Mouse (Mus musculus) heart, embryonic 13.5 days (tissue): ENCODE data around the gene Dip2b. TPM values are rescaled to one million over a fixed set of nuclear protein-coding genes. Genes with fewer than 3 reads are reported as not detected.

ENCODE experiments used
- ATAC-seq: fragments of 200-750 bp; cut with Nextera tagmentation; 2 replicates; pipeline ENCODE4 v1.8.0; 2017; ENCODE audit warnings: moderate TSS enrichment; ENCODE audit not compliant: insufficient number of reproducible peaks, low FRiP score, low TSS enrichment; ENCODE audit errors: extremely low read depth
- H3K27ac ChIP-seq: fragments of 300-500 bp; sonication (generic); replicated peaks from 2 replicates; pipeline ENCODE4 v1.5.1; 2015; ENCODE audit warnings: moderate library complexity, mild to moderate bottlenecking, inconsistent platforms
- H3K27me3 ChIP-seq: fragments of 300-500 bp; sonication (generic); replicated peaks from 2 replicates; pipeline ENCODE4 v1.6.1; 2015; ENCODE audit warnings: mild to moderate bottlenecking, inconsistent platforms
- H3K36me3 ChIP-seq: fragments of 300-500 bp; sonication (generic); 2 replicates; pipeline ENCODE4 v1.6.1; 2015; ENCODE audit warnings: mild to moderate bottlenecking, inconsistent platforms
- H3K4me1 ChIP-seq: fragments of 300-500 bp; sonication (generic); 2 replicates; pipeline ENCODE4 v1.6.1; 2015; ENCODE audit warnings: inconsistent platforms
- H3K4me2 ChIP-seq: fragments of 300-500 bp; sonication (generic); 2 replicates; pipeline ENCODE4 v1.6.1; 2015; ENCODE audit warnings: inconsistent platforms, mild to moderate bottlenecking, moderate library complexity
- H3K4me3 ChIP-seq: fragments of 300-500 bp; sonication (generic); 2 replicates; pipeline ENCODE4 v1.5.1; 2015; ENCODE audit warnings: moderate library complexity, mild to moderate bottlenecking, inconsistent platforms
- H3K9ac ChIP-seq: fragments of 300-500 bp; sonication (generic); 2 replicates; pipeline ENCODE4 v1.6.1; 2015; ENCODE audit warnings: inconsistent platforms, mild to moderate bottlenecking, moderate library complexity
- H3K9me3 ChIP-seq: fragments of 300-500 bp; sonication (generic); 2 replicates; pipeline ENCODE4 v1.6.1; 2016; ENCODE audit warnings: inconsistent platforms
- WGBS: fragments of 180-500 bp; shearing (Covaris S2); methylation state at CpG from one replicate; pipeline ENCODE4 v1.1.7; 2015; ENCODE audit warnings: mixed read lengths; 5-methylcytosine and 5-hydroxymethylcytosine counted together
- polyA plus RNA-seq: library from polyadenylated mRNA; unstranded; fragments of >200 nt; fragmentation: Nextera tagmentation; extraction: Ambion mirVana; gene quantifications from 2 replicates; pipeline ENCODE4 v1.2.1, GENCODE M21; 2015

Gene Dip2b
- polyA plus RNA-seq, 1 experiment from 2014 or later: 11.3 TPM

- Histone ChIP-seq H3K27me3 (no peaks in the 10 kb centered on the region), H3K27ac (peak within 1 kb of the TSS; percentile 100), H3K4me2 (peak within 1 kb of the TSS; percentile 71), H3K9ac (peak within 1 kb of the TSS; percentile 99), H3K4me1 (peaks cover 50% of the 10 kb centered on the region), H3K36me3 (peaks cover 22% of the 10 kb centered on the region), H3K4me3 (peak within 1 kb of the TSS; percentile 78), H3K9me3 (peaks cover 12% of the 10 kb centered on the region)
- peak; percentile 81 for ATAC-seq
- WGBS: under 1% methylated on average over 61 of the region's 133 CpGs
Observed at GRCm38 (mm10) chr15:100227663-100228534, 189.4 kb downstream of the Dip2b start, which contains the start of gene Atf1. Gene Atf1, plus strand, starts transcription at chr15:100227819.

DNA sequence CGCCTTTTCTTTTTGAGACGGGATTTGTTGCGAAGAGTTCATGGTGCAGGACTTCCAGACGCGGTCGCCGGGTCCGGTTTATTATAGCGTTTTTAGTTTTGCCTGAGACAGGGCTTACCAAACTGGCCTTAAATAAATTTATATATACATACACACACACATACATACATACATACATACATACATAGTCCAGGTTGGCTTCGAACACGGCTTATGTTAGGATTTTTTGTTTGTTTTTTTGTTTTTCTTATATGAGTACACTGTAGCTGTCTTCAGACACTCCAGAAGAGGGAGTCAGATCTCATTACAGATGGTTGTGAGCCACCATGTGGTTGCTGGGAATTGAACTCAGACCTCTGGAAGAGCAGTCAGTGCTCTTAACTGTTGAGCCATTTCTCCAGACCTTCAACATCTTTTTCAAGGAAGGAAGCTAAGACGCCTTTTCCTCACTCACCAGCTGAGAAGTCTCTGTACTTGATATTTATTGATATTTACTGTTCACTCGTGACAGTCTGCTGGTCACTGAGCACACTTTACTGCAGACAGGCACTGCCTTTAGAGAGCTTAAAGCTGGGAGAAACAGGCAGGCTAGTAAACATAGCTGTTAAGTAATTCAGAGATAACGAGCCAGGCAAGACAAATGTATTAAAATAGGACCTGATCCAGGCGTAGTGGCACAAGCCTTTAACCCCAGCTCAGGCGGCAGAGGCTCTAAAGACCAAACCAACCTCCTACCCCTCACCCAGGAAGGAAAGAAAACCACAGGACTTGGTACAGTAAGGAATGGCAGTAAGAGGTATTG, 190.3 kb downstream of the Dip2b start:
- Histone ChIP-seq H3K4me1 (peaks cover 50% of the 10 kb centered on the region), H3K9me3 (0 out of 2 replicates have a peak, but pooled peaks cover 4% of the 10 kb centered on the region), H3K27ac (peak overlapping the region; percentile 100), H3K4me2 (peak overlapping the region; percentile 71), H3K36me3 (peaks cover 23% of the 10 kb centered on the region), H3K4me3 (peak overlapping the region; percentile 78), H3K27me3 (no peaks in the 10 kb centered on the region), H3K9ac (peak overlapping the region; percentile 99)
- no peak for ATAC-seq
- 10% methylated on average over 16 of the region's 16 CpGs for WGBS

DNA sequence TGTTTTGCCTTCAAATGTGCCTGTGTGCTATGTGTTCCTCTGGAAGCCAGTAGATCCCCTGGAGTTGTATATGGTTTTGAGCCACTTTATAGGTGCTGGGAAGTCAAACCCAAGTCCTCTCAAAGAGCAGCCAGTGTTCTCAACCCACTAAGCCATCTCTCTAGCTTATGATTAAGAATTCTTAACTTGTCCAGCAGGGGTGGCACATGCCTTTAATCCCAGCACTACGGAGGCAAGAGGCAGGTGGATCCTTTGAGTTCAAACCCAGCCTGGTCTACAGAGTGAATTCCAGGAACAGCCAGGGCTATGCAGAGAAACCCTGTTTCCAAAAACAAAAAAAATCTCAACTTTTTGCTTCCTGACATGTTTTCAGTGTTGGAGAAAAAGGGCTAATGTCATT, 192.2 kb downstream of the Dip2b start:
- 79% methylated on average over 1 of the region's 1 CpGs for WGBS
- H3K4me2 ChIP-seq: no peak overlapping the region
- no peak overlapping the region for H3K4me3 ChIP-seq
- H3K9me3 ChIP-seq: no peaks in the 10 kb centered on the region
- H3K9ac ChIP-seq: no peak overlapping the region
- peaks cover 47% of the 10 kb centered on the region for H3K4me1 ChIP-seq
- no peak for ATAC-seq
- no peaks in the 10 kb centered on the region for H3K27me3 ChIP-seq
- peaks cover 31% of the 10 kb centered on the region for H3K36me3 ChIP-seq
- no peak overlapping the region for H3K27ac ChIP-seq

DNA sequence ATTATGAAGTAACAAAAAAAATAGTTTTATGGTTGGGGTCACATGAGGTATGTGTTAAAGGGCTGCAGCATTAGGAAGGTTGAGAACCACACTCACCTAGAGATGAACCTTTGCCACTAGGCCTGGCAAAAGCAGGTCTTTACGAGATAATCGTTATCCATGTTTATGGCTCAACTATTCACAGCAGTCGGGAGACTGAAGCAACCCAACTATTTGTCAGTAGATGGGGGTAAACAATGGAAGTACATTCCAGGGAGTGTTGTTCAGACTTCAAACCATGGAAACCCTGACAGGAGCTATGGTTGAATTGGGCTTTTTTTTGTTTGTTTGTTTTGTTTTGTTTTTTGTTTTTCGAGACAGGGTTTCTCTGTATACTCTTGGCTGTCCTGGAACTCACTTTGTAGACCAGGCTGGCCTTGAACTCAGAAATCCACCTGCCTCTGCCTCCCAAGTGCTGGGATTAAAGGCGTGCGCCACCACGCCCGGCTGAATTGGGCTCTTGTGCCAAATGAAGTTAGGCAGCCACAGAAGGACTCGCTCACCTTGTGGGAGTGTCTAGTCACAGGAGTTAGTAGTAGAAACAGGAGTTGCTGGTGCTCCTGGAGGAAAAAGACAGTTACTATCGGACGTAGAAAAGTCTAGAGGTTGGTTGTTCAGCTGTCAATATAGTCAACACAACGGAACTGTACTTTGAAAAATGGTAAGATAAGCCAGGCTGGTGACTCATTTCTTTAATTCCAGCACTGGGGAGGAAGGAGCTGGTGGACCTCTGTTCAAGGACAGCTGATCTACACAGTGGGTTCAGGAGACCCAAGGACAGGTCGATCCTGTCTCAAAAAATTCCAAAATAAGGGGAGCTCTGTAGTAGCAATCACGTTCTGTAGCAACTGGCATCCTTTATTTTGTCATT, 193.4 kb downstream of the Dip2b start:
- Histone ChIP-seq H3K9me3 (no peaks in the 10 kb centered on the region), H3K4me2 (no peak overlapping the region), H3K9ac (no peak overlapping the region), H3K4me1 (peaks cover 40% of the 10 kb centered on the region), H3K27me3 (no peaks in the 10 kb centered on the region), H3K4me3 (no peak overlapping the region), H3K27ac (no peak overlapping the region; the same call in 1 of the 2 replicates), H3K36me3 (peaks cover 43% of the 10 kb centered on the region)
- ATAC-seq: no peak
- 79% methylated on average over 14 of the region's 14 CpGs for WGBS

GRCm38 (mm10) chr15:100235208-100235965, 196.9 kb downstream of the Dip2b start:
- H3K27me3 ChIP-seq: no peaks in the 10 kb centered on the region
- no peak overlapping the region for H3K4me2 ChIP-seq
- no peak overlapping the region for H3K9ac ChIP-seq
- H3K36me3 ChIP-seq: peaks cover 68% of the 10 kb centered on the region
- ATAC-seq: no peak
- 82% methylated on average over 12 of the region's 12 CpGs for WGBS
- no peak overlapping the region for H3K27ac ChIP-seq
- no peaks in the 10 kb centered on the region for H3K9me3 ChIP-seq
- no peak overlapping the region for H3K4me3 ChIP-seq
- peaks cover 36% of the 10 kb centered on the region for H3K4me1 ChIP-seq

DNA sequence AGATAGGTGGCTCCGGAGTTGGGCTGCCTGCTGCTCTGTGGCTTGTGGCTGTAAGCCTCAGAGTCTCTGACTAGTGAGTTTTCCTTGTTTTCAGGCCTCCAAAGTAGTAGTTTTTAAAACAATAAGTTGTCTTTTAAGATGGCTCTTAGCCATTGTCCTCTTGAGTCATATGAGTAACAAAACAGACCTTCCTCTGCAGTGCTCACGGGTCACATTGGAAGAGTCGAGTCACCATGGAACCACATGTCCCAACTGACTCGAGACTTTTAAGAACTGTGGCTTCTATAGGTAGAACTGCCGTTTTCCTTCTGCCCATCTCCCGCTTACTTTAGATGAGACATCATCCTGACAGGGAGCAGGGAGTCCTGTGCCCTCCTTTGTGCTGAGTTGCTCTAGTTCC, 198.5 kb downstream of the Dip2b start:
- H3K27ac ChIP-seq: peak overlapping the region; percentile 67
- no peaks in the 10 kb centered on the region for H3K27me3 ChIP-seq
- WGBS: 68% methylated on average over 6 of the region's 6 CpGs
- peak overlapping the region; percentile 29 for H3K9ac ChIP-seq
- no peak overlapping the region for H3K4me3 ChIP-seq
- ATAC-seq: no peak
- no peaks in the 10 kb centered on the region for H3K9me3 ChIP-seq
- H3K4me2 ChIP-seq: no peak overlapping the region
- peaks cover 83% of the 10 kb centered on the region for H3K36me3 ChIP-seq
- peaks cover 23% of the 10 kb centered on the region for H3K4me1 ChIP-seq

GRCm38 (mm10) chr15:100241780-100242179, 203.3 kb downstream of the Dip2b start:
- Histone ChIP-seq H3K27ac (no peak overlapping the region), H3K4me2 (no peak overlapping the region), H3K9me3 (no peaks in the 10 kb centered on the region), H3K36me3 (peaks cover 89% of the 10 kb centered on the region), H3K9ac (no peak overlapping the region), H3K27me3 (no peaks in the 10 kb centered on the region), H3K4me1 (peaks cover 15% of the 10 kb centered on the region), H3K4me3 (no peak overlapping the region)
- WGBS: 90% methylated on average over 6 of the region's 6 CpGs
- ATAC-seq: no peak

DNA sequence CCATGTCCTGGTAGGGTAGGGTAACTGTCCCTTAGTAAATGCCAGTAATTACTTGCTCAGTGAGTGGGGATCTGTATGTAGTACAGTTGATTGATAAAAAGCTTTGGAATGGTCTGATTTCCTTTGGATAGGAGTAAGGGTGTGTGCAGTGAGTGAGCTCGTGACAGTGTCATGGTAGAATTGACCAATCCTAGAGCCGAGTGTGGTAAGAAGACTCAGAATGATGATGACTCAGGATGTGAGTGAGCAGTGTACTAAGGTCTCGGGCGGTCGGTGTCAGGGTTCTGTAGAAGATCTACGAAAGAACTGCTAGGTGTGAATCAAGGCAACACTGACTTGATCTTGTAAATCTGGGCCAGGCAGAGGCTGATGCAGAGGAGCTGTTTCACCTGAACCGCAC, 207.5 kb downstream of the Dip2b start:
- Histone ChIP-seq H3K9ac (no peak overlapping the region), H3K27ac (no peak overlapping the region), H3K9me3 (no peaks in the 10 kb centered on the region), H3K36me3 (peaks cover 100% of the 10 kb centered on the region), H3K4me2 (no peak overlapping the region), H3K4me1 (no peaks in the 10 kb centered on the region), H3K4me3 (no peak overlapping the region), H3K27me3 (no peaks in the 10 kb centered on the region)
- 94% methylated on average over 7 of the region's 7 CpGs for WGBS
- ATAC-seq: no peak

DNA sequence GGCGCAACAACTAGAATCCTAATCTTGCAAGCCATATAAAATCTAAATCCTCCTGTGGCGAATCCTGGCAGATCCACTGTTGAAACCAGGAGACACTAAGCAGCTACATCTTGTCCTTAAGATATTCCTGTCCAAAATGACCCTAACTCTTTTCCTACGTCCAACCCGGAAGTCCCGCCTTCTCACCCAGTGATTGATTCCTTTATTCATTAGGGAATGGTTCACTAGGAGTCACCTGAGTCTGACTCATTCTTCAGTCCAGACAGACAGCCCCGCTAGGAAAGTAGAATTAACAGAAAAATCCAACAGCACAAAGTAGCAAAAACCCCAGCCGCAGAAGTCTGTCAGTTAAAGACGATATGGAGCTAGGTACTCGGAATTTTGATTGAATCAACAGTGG, 208.8 kb downstream of the Dip2b start:
- Histone ChIP-seq H3K4me2 (no peak overlapping the region), H3K36me3 (peaks cover 100% of the 10 kb centered on the region), H3K9ac (no peak overlapping the region), H3K27me3 (no peaks in the 10 kb centered on the region), H3K4me3 (no peak overlapping the region), H3K9me3 (no peaks in the 10 kb centered on the region), H3K27ac (no peak overlapping the region), H3K4me1 (no peaks in the 10 kb centered on the region)
- ATAC-seq: no peak
- WGBS: 94% methylated on average over 9 of the region's 9 CpGs

GRCm38 (mm10) chr15:100248665-100249433, 210.4 kb downstream of the Dip2b start:
- no peak overlapping the region for H3K9ac ChIP-seq
- no peaks in the 10 kb centered on the region for H3K27me3 ChIP-seq
- no peaks in the 10 kb centered on the region for H3K9me3 ChIP-seq
- H3K4me3 ChIP-seq: no peak overlapping the region
- no peaks in the 10 kb centered on the region for H3K4me1 ChIP-seq
- no peak overlapping the region for H3K4me2 ChIP-seq
- ATAC-seq: no peak
- 89% methylated on average over 6 of the region's 6 CpGs for WGBS
- H3K36me3 ChIP-seq: peaks cover 99% of the 10 kb centered on the region
- no peak overlapping the region for H3K27ac ChIP-seq
